Comparison of ENCODE assay signal across 24 mouse cellular contexts in genomic region chr7:141535570-141535969, GRCm38 (mm10).
"Had no signal": no experiment of that assay in that cellular context is flagged by ENCODE, and none has a peak within 500 bp of the region (broad histone marks: within the 10 kb centered on the region; RNA-seq: fewer than 3 reads in every experiment).

No protein-coding gene starts in this region.

- H3K36me3 ChIP-seq: heart, embryonic 15.5 days had no signal

- H3K9me3 ChIP-seq: heart, embryonic 13.5 days; heart, embryonic 15.5 days; hindbrain, embryonic 13.5 days; hindbrain, embryonic 15.5 days; limb, embryonic 12.5 days; limb, embryonic 15.5 days; liver, embryonic 12.5 days had no signal

- H3K27me3 ChIP-seq: heart, embryonic 13.5 days; heart, embryonic 15.5 days; hindbrain, embryonic 13.5 days; hindbrain, embryonic 15.5 days; limb, embryonic 12.5 days; limb, embryonic 15.5 days; liver, embryonic 12.5 days had no signal

- H3K4me3 ChIP-seq: heart, adult 2 months; heart, embryonic 13.5 days; heart, embryonic 15.5 days; hindbrain, embryonic 13.5 days; hindbrain, embryonic 15.5 days; layer of hippocampus, adult 2 months; limb, embryonic 12.5 days; limb, embryonic 15.5 days; liver, embryonic 12.5 days had no signal

- H3K27ac ChIP-seq: heart, adult 2 months; heart, embryonic 13.5 days; heart, embryonic 15.5 days; hindbrain, embryonic 13.5 days; hindbrain, embryonic 15.5 days; hindbrain, postnatal 0 days; layer of hippocampus, adult 2 months; limb, embryonic 12.5 days; limb, embryonic 15.5 days; liver, embryonic 12.5 days; liver, embryonic 14.5 days had no signal

- ATAC-seq: hindbrain, postnatal 0 days; liver, embryonic 12.5 days had no signal

- H3K9ac ChIP-seq: heart, embryonic 13.5 days; heart, embryonic 15.5 days; hindbrain, embryonic 13.5 days; hindbrain, embryonic 15.5 days; limb, embryonic 15.5 days; liver, embryonic 12.5 days; liver, embryonic 14.5 days had no signal

- DNase-seq: gastrocnemius, postnatal 14 days; gastrocnemius, postnatal 36 days; heart, adult 11 months; heart, adult 2 months; heart, postnatal 14 days; heart, postnatal 36 days; kidney, adult 18-20 months; kidney, adult 8-10 months; kidney, postnatal 10 days; kidney, postnatal 25 days; kidney, postnatal 4 days; layer of hippocampus, postnatal 36 days; left cerebral cortex, postnatal 4 days had no signal

- H3K4me2 ChIP-seq: heart, embryonic 11.5 days; heart, embryonic 13.5 days; heart, embryonic 15.5 days; hindbrain, embryonic 13.5 days; hindbrain, embryonic 15.5 days; limb, embryonic 12.5 days; limb, embryonic 15.5 days; liver, embryonic 12.5 days had no signal
